Mouse (Mus musculus) C2C12 (cell line): ENCODE measurements at regions not wholly inside any gene's neighbourhood (a gene's known extent, or its start where the extent isn't known, plus 50 kb on each side); places are given as distances from the start of the nearest gene placed in this dataset.

ENCODE experiments used
- H3K27me3 ChIP-seq: one replicate; pipeline ENCODE4 v1.6.1; 2011; ENCODE audit not compliant: control insufficient read depth, insufficient read depth, insufficient read length
- H3K36me3 ChIP-seq: one replicate; pipeline ENCODE4 v1.6.1; 2011; ENCODE audit not compliant: control insufficient read depth, insufficient read depth
- H3K4me3 ChIP-seq: one replicate; pipeline ENCODE4 v1.5.1; 2011; ENCODE audit warnings: mild to moderate bottlenecking, control low read depth; ENCODE audit not compliant: poor library complexity, insufficient read depth, severe bottlenecking
- H3K79me2 ChIP-seq: one replicate; pipeline ENCODE4 v1.6.1; 2011; ENCODE audit not compliant: control insufficient read depth, insufficient read depth
- H3K79me3 ChIP-seq: one replicate; pipeline ENCODE4 v1.6.1; 2011; ENCODE audit warnings: low read depth, control low read depth
- H3ac ChIP-seq: one replicate; pipeline ENCODE3; 2011; ENCODE audit warnings: low read depth; ENCODE audit not compliant: control insufficient read depth, insufficient read length
- CEBPB ChIP-seq: IDR thresholded peaks from one replicate; pipeline ENCODE4 v1.6.1; 2011; ENCODE audit warnings: low read depth, mild to moderate bottlenecking, control low read depth, moderate library complexity
- CTCF ChIP-seq: IDR thresholded peaks from one replicate; pipeline ENCODE4 v1.5.1; 2011; ENCODE audit not compliant: control insufficient read depth, insufficient read depth, insufficient read length
- FOSL1 ChIP-seq: IDR thresholded peaks from one replicate; pipeline ENCODE4 v1.8.0; 2011; ENCODE audit warnings: mild to moderate bottlenecking, low read length; ENCODE audit not compliant: poor library complexity, insufficient read depth, severe bottlenecking
- MAX ChIP-seq: IDR thresholded peaks from one replicate; pipeline ENCODE4 v1.6.1; 2011; ENCODE audit warnings: mild to moderate bottlenecking, control low read depth
- MYOD1 ChIP-seq: IDR thresholded peaks from one replicate; pipeline ENCODE4 v1.6.1; 2011; ENCODE audit warnings: low read depth; ENCODE audit not compliant: control insufficient read depth, insufficient read length
- MYOG ChIP-seq: IDR thresholded peaks from one replicate; pipeline ENCODE4 v1.6.1; 2011; ENCODE audit not compliant: control insufficient read depth, insufficient read length; ENCODE audit errors: extremely low read depth
- USF1 ChIP-seq: IDR thresholded peaks from one replicate; pipeline ENCODE4 v1.6.1; 2011; ENCODE audit warnings: low read depth, mild to moderate bottlenecking, control low read depth, moderate library complexity

DNA sequence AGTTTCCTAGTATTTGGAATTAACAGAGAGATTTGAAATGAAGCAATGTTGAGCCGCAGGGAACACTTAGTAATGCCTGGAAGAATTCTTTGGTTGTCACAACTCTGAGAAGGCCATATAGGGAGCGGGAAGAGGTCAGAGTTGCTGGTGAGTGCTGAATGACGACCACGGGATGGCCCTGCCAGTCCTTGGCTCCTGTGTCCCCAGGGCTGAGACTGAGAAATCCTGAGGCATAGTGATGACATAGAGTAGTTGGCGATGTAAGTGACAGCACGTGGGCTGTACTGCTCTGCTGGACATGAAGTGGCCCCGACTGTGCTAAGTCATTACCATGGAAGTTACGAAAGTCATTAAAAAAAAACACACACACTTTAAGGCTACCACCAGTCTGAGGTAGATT, 190.1 kb upstream of the Klf4 start:
- Histone ChIP-seq H3K36me3 (no peaks in the 10 kb centered on the region), H3K27me3 (no peaks in the 10 kb centered on the region), H3K4me3 (no peak overlapping the region), H3ac (no peak overlapping the region), H3K79me2 (no peaks in the 10 kb centered on the region), H3K79me3 (no peaks in the 10 kb centered on the region)
- no peak for TF ChIP-seq MYOG
- no peak for TF ChIP-seq MYOD1
- no peak for TF ChIP-seq FOSL1
- no peak for TF ChIP-seq CTCF
- no peak for TF ChIP-seq CEBPB
- TF ChIP-seq USF1, result no peak
- TF ChIP-seq MAX, result no peak

DNA sequence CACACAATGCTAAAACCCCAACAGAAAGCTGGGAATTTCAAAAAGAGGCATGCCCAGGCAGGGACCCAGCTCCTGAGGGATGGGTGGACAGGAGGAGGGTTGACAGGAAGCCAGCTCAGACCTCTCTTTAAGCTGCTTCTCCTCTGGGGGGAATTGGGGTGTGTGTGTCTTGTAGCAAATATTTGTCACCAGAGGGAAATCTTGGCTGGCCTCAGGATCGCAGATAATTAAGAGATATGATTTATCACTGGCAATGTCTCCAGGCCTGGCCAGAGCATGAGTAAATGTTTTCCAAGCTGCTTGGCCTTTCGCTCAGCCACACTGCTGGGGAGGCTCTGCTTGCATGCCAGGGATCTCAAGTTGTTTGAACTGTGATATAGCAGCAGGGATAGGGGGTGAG, 189.6 kb upstream of the Klf4 start:
- Histone ChIP-seq H3ac (no peak overlapping the region), H3K79me3 (no peaks in the 10 kb centered on the region), H3K79me2 (no peaks in the 10 kb centered on the region), H3K36me3 (no peaks in the 10 kb centered on the region), H3K4me3 (no peak overlapping the region), H3K27me3 (no peaks in the 10 kb centered on the region)
- TF ChIP-seq MAX (no peak), USF1 (no peak), MYOG (no peak)

DNA sequence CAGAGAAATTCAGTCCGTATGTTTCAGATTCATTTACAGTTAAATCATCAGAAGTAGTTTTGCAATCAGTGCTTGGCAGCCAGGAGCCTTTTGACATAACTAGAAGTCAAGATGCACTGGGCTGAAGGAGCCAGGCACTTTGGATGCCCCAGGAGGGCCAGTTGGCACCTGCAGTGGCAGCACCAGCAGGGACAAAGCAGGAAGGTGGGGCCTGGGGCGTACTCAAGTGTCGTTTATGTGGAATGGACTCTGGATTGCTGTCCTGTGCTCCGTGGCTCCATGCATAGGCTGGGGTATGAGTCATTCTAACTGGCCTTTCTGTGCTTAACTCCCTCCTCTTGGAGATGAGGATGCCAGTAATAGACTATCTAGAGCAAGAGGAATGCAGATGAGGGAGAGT, 186.2 kb upstream of the Klf4 start:
- H3K27me3 ChIP-seq, result no peaks in the 10 kb centered on the region
- H3K4me3 ChIP-seq, result no peak overlapping the region
- no peaks in the 10 kb centered on the region for H3K79me2 ChIP-seq

GRCm38 (mm10) chr4:55716161-55716651, 183.9 kb upstream of the Klf4 start:
- Histone ChIP-seq H3K79me3 (no peaks in the 10 kb centered on the region), H3K4me3 (no peak overlapping the region), H3K36me3 (no peaks in the 10 kb centered on the region), H3K27me3 (no peaks in the 10 kb centered on the region), H3K79me2 (no peaks in the 10 kb centered on the region), H3ac (no peak overlapping the region)
- TF ChIP-seq CTCF (no peak), FOSL1 (no peak), MYOD1 (no peak), CEBPB (no peak), MYOG (no peak), MAX (no peak), USF1 (no peak)

More for the DNA sequence above, 186.2 kb upstream of the Klf4 start:
- Histone ChIP-seq H3K79me3 (no peaks in the 10 kb centered on the region), H3K36me3 (no peaks in the 10 kb centered on the region), H3ac (no peak overlapping the region)
- TF ChIP-seq MYOG, result no peak
- TF ChIP-seq FOSL1, result no peak
- no peak for TF ChIP-seq USF1
- no peak for TF ChIP-seq MYOD1
- TF ChIP-seq CTCF, result no peak

DNA sequence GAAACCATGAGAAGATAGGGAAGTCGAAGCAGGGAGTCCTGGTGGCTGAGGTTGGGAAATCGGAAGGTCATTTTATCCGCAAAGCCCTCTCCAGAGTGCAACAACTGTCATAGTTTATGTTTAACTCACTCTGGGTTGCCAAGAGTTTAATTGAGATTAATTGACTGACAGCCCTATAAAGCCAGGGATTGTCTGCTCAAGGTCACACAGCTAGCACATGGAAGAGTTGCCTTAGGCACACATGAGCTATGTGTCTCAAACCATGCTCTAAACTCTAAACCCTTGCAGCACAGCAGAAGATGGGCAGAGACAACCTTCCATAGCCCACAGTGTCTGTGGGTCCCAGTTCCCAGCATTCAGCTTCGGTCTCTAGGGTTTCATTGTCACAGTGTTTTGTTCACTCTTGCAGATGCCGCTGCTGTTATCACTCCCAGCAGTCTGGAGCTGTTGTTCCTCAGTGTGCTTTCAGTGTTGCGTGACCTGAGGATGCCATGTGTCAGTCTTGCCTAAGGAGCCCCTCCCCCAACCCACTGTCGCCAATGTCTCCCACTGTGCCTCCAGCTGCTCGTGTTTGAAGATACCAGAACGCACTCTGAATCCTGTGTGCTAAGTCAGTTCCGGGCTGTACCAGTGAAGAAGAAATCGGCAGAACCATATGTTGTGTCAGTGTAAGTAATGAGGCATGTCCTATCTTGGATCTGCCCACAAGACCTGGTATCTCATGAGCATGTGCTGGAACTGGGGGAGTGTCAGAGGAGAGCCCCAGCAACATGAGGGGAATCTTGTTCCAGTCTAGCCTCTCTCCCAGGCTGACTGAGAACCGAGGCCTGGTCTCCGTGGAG, 179.5 kb upstream of the Klf4 start:
- TF ChIP-seq CTCF, result no peak
- no peak for TF ChIP-seq MYOD1
- no peak for TF ChIP-seq MAX
- no peak for TF ChIP-seq FOSL1
- TF ChIP-seq MYOG, result no peak
- TF ChIP-seq CEBPB, result no peak
- no peak for TF ChIP-seq USF1
- Histone ChIP-seq H3K4me3 (no peak overlapping the region), H3ac (no peak overlapping the region), H3K79me2 (no peaks in the 10 kb centered on the region), H3K79me3 (no peaks in the 10 kb centered on the region), H3K27me3 (no peaks in the 10 kb centered on the region), H3K36me3 (no peaks in the 10 kb centered on the region)

DNA sequence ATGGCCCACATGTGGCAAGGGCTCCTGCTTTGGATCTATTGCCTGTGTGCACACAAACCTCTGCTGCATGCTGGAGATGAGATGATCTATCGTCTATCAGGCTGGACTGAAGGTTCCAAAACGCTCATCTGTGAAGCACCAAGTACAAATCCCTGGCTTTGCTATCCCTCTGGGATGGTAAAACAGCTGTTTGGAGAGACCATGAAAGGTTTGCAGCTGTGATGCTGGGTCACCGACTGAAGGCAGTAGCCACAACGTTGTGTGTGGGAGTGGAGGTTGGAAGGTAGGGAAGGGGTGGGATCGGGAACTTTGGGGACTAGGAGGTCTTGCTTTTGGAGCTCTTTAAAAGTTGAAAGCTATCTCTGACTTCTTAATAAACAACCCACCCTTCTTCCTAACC, 178.2 kb upstream of the Klf4 start:
- H3ac ChIP-seq, result no peak overlapping the region
- TF ChIP-seq CTCF (no peak), MAX (no peak), MYOG (no peak), MYOD1 (no peak), FOSL1 (no peak), USF1 (no peak), CEBPB (no peak)
- H3K27me3 ChIP-seq, result no peaks in the 10 kb centered on the region
- no peaks in the 10 kb centered on the region for H3K36me3 ChIP-seq
- H3K79me2 ChIP-seq, result no peaks in the 10 kb centered on the region
- H3K79me3 ChIP-seq, result no peaks in the 10 kb centered on the region
- no peak overlapping the region for H3K4me3 ChIP-seq
